Mouse (Mus musculus) gastrocnemius, postnatal 14 days (tissue): ENCODE measurements at regions not wholly inside any gene's neighbourhood (a gene's known extent, or its start where the extent isn't known, plus 50 kb on each side); places are given as distances from the start of the nearest gene placed in this dataset.

Experiments
- DNase-seq: peaks from one replicate; pipeline ENCODE4 v3.0.0; 2021; ENCODE audit warnings: mixed read lengths
- intact Hi-C: fragments of 180-260 bp; cut with DNase I; formaldehyde crosslinking; loops from one replicate; pipeline ENCODE4 v1.15.1; 2025; ENCODE audit warnings: low total_unique reads

GRCm38 (mm10) chr9:31538458-31539210, 74.4 kb upstream of the Tmem45b start:
- intact Hi-C loops, result no loop called here
- DNase-seq, result no peak

GRCm38 (mm10) chr9:31529021-31529420, 64.8 kb upstream of the Tmem45b start:
- intact Hi-C loops, result no loop called here
- no peak for DNase-seq

DNA sequence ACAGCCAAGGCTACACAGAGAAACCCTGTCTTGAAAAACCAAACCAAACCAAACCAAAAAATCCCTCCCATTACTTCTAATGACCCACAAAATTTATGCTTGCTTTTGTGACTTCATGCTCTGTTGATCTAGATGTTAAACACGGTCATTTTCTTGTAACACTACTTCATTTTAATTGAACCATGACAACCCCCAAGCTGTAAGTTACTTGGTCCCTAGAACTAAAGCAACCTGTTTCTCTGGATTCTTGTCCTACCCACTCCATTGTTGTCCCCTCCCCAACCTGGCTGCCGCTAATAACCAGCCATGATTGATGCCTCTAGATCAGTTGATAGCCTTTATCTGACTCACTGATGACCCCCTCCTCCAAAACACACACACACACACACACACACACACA, 63.0 kb upstream of the Tmem45b start:
- DNase-seq, result no peak
- intact Hi-C loops, result no loop called here
